Mouse (Mus musculus): ENCODE measurements around the gene Hs3st5. TPM values are rescaled to one million over a fixed set of nuclear protein-coding genes. Genes with fewer than 3 reads are reported as not detected.

Gene Hs3st5
- 0.08 and 0.32 TPM in 2 replicates for polyA plus RNA-seq (2014; fragmentation: Nextera tagmentation; extraction: Ambion mirVana)

- DNase-seq (peak; percentile 76), ATAC-seq (ENCODE audit: insufficient read depth) (peak; percentile 90)
- Histone ChIP-seq H3K9me3 (ENCODE audit: low read depth, low read length) (no peaks in the 10 kb centered on the region), H3K4me3 (ENCODE audit: low read depth, low read length) (peak within 1 kb of the TSS; percentile 55), H3K27me3 (ENCODE audit: insufficient read depth, low read length) (peaks cover 38% of the 10 kb centered on the region), H3K9ac (peak within 1 kb of the TSS; percentile 51), H3K36me3 (ENCODE audit: insufficient read depth) (no peaks in the 10 kb centered on the region), H3K27ac (ENCODE audit: low read depth) (no peak within 1 kb of the TSS), H3K4me2 (peak within 1 kb of the TSS; percentile 99), H3K4me1 (ENCODE audit: insufficient read depth) (no peaks in the 10 kb centered on the region)
- 0 out of 2 replicates have a peak, but pooled peaks have one; percentile 21 for TF ChIP-seq CTCF (IDR thresholded peaks at IDR 0.05; ENCODE audit: low read depth)
- WGBS: under 1% methylated on average over 69 of the region's 71 CpGs
These were observed at the start of gene Hs3st5 for GRCm38 (mm10) chr10:36506727-36507555. Gene Hs3st5, plus strand, starts transcription at chr10:36506814.

GRCm38 (mm10) chr10:36468664-36469063 is 38.0 kb upstream of the Hs3st5 start:
- Histone ChIP-seq H3K9ac (no peak overlapping the region), H3K27ac (ENCODE audit: low read depth) (no peak overlapping the region), H3K4me2 (no peak overlapping the region), H3K9me3 (ENCODE audit: low read depth, low read length) (no peaks in the 10 kb centered on the region), H3K4me1 (ENCODE audit: insufficient read depth) (no peaks in the 10 kb centered on the region), H3K27me3 (ENCODE audit: insufficient read depth, low read length) (no peaks in the 10 kb centered on the region), H3K4me3 (ENCODE audit: low read depth, low read length) (no peak overlapping the region), H3K36me3 (ENCODE audit: insufficient read depth) (no peaks in the 10 kb centered on the region)
- no peak for ATAC-seq (ENCODE audit: insufficient read depth)
- TF ChIP-seq CTCF (IDR thresholded peaks at IDR 0.05; ENCODE audit: low read depth): no peak
- no peak for DNase-seq
- WGBS: 88% methylated on average over 3 of the region's 3 CpGs

GRCm38 (mm10) chr10:36471135-36471534 is 35.5 kb upstream of the Hs3st5 start:
- H3K36me3 ChIP-seq (ENCODE audit: insufficient read depth): no peaks in the 10 kb centered on the region
- TF ChIP-seq CTCF (IDR thresholded peaks at IDR 0.05; ENCODE audit: low read depth): no peak
- no peak overlapping the region for H3K9ac ChIP-seq
- no peak overlapping the region for H3K4me3 ChIP-seq (ENCODE audit: low read depth, low read length)
- ATAC-seq (ENCODE audit: insufficient read depth): no peak
- no peak overlapping the region for H3K27ac ChIP-seq (ENCODE audit: low read depth)
- no peaks in the 10 kb centered on the region for H3K27me3 ChIP-seq (ENCODE audit: insufficient read depth, low read length)
- H3K4me1 ChIP-seq (ENCODE audit: insufficient read depth): no peaks in the 10 kb centered on the region
- DNase-seq: no peak
- no peak overlapping the region for H3K4me2 ChIP-seq
- H3K9me3 ChIP-seq (ENCODE audit: low read depth, low read length): no peaks in the 10 kb centered on the region
- WGBS: 65% methylated on average over 3 of the region's 3 CpGs

- no peak for TF ChIP-seq CTCF (IDR thresholded peaks at IDR 0.05; ENCODE audit: low read depth)
- H3K27me3 ChIP-seq (ENCODE audit: insufficient read depth, low read length): no peaks in the 10 kb centered on the region
- no peak overlapping the region for H3K9ac ChIP-seq
- WGBS: 58% methylated on average over 3 of the region's 3 CpGs
- H3K36me3 ChIP-seq (ENCODE audit: insufficient read depth): no peaks in the 10 kb centered on the region
- DNase-seq (no peak), ATAC-seq (ENCODE audit: insufficient read depth) (0 out of 2 replicates have a peak, but pooled peaks have one; percentile 28)
- H3K9me3 ChIP-seq (ENCODE audit: low read depth, low read length): no peaks in the 10 kb centered on the region
- no peak overlapping the region for H3K4me3 ChIP-seq (ENCODE audit: low read depth, low read length)
- no peak overlapping the region for H3K4me2 ChIP-seq
- no peak overlapping the region for H3K27ac ChIP-seq (ENCODE audit: low read depth)
- H3K4me1 ChIP-seq (ENCODE audit: insufficient read depth): no peaks in the 10 kb centered on the region
These were observed 31.8 kb upstream of the Hs3st5 start for GRCm38 (mm10) chr10:36474834-36475233.

GRCm38 (mm10) chr10:36477543-36477942 is 29.1 kb upstream of the Hs3st5 start:
- Histone ChIP-seq H3K27me3 (ENCODE audit: insufficient read depth, low read length) (no peaks in the 10 kb centered on the region), H3K4me3 (ENCODE audit: low read depth, low read length) (no peak overlapping the region), H3K9me3 (ENCODE audit: low read depth, low read length) (no peaks in the 10 kb centered on the region), H3K4me2 (no peak overlapping the region), H3K9ac (no peak overlapping the region), H3K4me1 (ENCODE audit: insufficient read depth) (no peaks in the 10 kb centered on the region), H3K36me3 (ENCODE audit: insufficient read depth) (no peaks in the 10 kb centered on the region), H3K27ac (ENCODE audit: low read depth) (no peak overlapping the region)
- WGBS: 77% methylated on average over 4 of the region's 4 CpGs
- DNase-seq (no peak), ATAC-seq (ENCODE audit: insufficient read depth) (no peak)
- TF ChIP-seq CTCF (IDR thresholded peaks at IDR 0.05; ENCODE audit: low read depth): no peak

- H3K9ac ChIP-seq: no peak overlapping the region
- TF ChIP-seq CTCF (IDR thresholded peaks at IDR 0.05; ENCODE audit: low read depth): no peak
- no peaks in the 10 kb centered on the region for H3K27me3 ChIP-seq (ENCODE audit: insufficient read depth, low read length)
- no peaks in the 10 kb centered on the region for H3K36me3 ChIP-seq (ENCODE audit: insufficient read depth)
- DNase-seq (no peak), ATAC-seq (ENCODE audit: insufficient read depth) (no peak)
- no peak overlapping the region for H3K27ac ChIP-seq (ENCODE audit: low read depth)
- no peaks in the 10 kb centered on the region for H3K9me3 ChIP-seq (ENCODE audit: low read depth, low read length)
- H3K4me1 ChIP-seq (ENCODE audit: insufficient read depth): no peaks in the 10 kb centered on the region
- no peak overlapping the region for H3K4me2 ChIP-seq
- H3K4me3 ChIP-seq (ENCODE audit: low read depth, low read length): no peak overlapping the region
- WGBS: 51% methylated on average over 2 of the region's 2 CpGs
These were observed 23.3 kb upstream of the Hs3st5 start for GRCm38 (mm10) chr10:36483362-36483761.

- H3K27ac ChIP-seq (ENCODE audit: low read depth): no peak overlapping the region
- 49% methylated on average over 3 of the region's 3 CpGs for WGBS
- H3K4me2 ChIP-seq: no peak overlapping the region
- no peak for TF ChIP-seq CTCF (IDR thresholded peaks at IDR 0.05; ENCODE audit: low read depth)
- H3K4me1 ChIP-seq (ENCODE audit: insufficient read depth): no peaks in the 10 kb centered on the region
- no peak overlapping the region for H3K9ac ChIP-seq
- no peak overlapping the region for H3K4me3 ChIP-seq (ENCODE audit: low read depth, low read length)
- no peaks in the 10 kb centered on the region for H3K9me3 ChIP-seq (ENCODE audit: low read depth, low read length)
- no peak for ATAC-seq (ENCODE audit: insufficient read depth)
- no peaks in the 10 kb centered on the region for H3K36me3 ChIP-seq (ENCODE audit: insufficient read depth)
- no peaks in the 10 kb centered on the region for H3K27me3 ChIP-seq (ENCODE audit: insufficient read depth, low read length)
- no peak for DNase-seq
These were observed 22.6 kb upstream of the Hs3st5 start for GRCm38 (mm10) chr10:36484011-36484410.
